Mouse (Mus musculus) CD4-positive, CD25-positive, alpha-beta regulatory T cell, adult 4 months (primary cell): Measurements from ENCODE around the gene Pip5k1c. TPM values are rescaled to one million over a fixed set of nuclear protein-coding genes. Genes with fewer than 3 reads are reported as not detected.

ENCODE experiments used
- ATAC-seq: one replicate; pipeline ENCODE4 v1.8.0; 2017
- polyA plus RNA-seq, 2 experiments: library from polyadenylated mRNA; unstranded; fragments of 100-300 nt; shearing (Covaris generic); gene quantifications; one replicate each; pipeline ENCODE4 v1.2.1; 2017

Pip5k1c gene
- polyA plus RNA-seq, 2 experiments from 2014 or later = 14.6 to 15.1 TPM

- no peak for ATAC-seq
These were observed 57.2 kb downstream of the Pip5k1c start for GRCm38 (mm10) chr10:81349961-81350350.

- peak; percentile 95 for ATAC-seq
These were observed 57.7 kb downstream of the Pip5k1c start, which contains the start of gene Hmg20b for GRCm38 (mm10) chr10:81350351-81351063. TSS of gene Hmg20b (minus strand) at chr10:81350480.

- no peak for ATAC-seq
These were observed 59.0 kb downstream of the Pip5k1c start for GRCm38 (mm10) chr10:81351678-81352291.

GRCm38 (mm10) chr10:81354738-81355477, 62.1 kb downstream of the Pip5k1c start:
- ATAC-seq = no peak

GRCm38 (mm10) chr10:81355533-81355932, 62.8 kb downstream of the Pip5k1c start:
- no peak for ATAC-seq

GRCm38 (mm10) chr10:81356352-81356990, 63.7 kb downstream of the Pip5k1c start:
- ATAC-seq = no peak

- ATAC-seq = peak; percentile 96
These were observed 64.5 kb downstream of the Pip5k1c start, which contains the start of gene Mfsd12 for GRCm38 (mm10) chr10:81356991-81357844. TSS of gene Mfsd12 (plus strand) at chr10:81357491.

- ATAC-seq = no peak
These were observed 65.4 kb downstream of the Pip5k1c start for GRCm38 (mm10) chr10:81358209-81358608.

- ATAC-seq = no peak
These were observed 66.1 kb downstream of the Pip5k1c start for GRCm38 (mm10) chr10:81358841-81359240.

GRCm38 (mm10) chr10:81360721-81361120, 68.0 kb downstream of the Pip5k1c start:
- no peak for ATAC-seq

- no peak for ATAC-seq
These were observed 69.7 kb downstream of the Pip5k1c start for GRCm38 (mm10) chr10:81362336-81362949.

GRCm38 (mm10) chr10:81363436-81364346, 70.9 kb downstream of the Pip5k1c start:
- ATAC-seq = no peak

- ATAC-seq = no peak
These were observed 71.9 kb downstream of the Pip5k1c start for GRCm38 (mm10) chr10:81364666-81365065.

- ATAC-seq = no peak
These were observed 72.3 kb downstream of the Pip5k1c start for GRCm38 (mm10) chr10:81365073-81365472.

- no peak for ATAC-seq
These were observed 73.1 kb downstream of the Pip5k1c start, which contains the start of gene 4930404N11Rik for GRCm38 (mm10) chr10:81365672-81366476. TSS of gene 4930404N11Rik (minus strand) at chr10:81365816.

GRCm38 (mm10) chr10:81366477-81367206, 73.9 kb downstream of the Pip5k1c start:
- no peak for ATAC-seq

GRCm38 (mm10) chr10:81367207-81367495, 74.4 kb downstream of the Pip5k1c start:
- ATAC-seq = no peak
